Mouse (Mus musculus) B cell, adult 2 months (primary cell): Measurements from ENCODE around the gene Smg6.
"Not testable (repeated sequence)": the region's sequence is repeated elsewhere in the genome, so short reads cannot be mapped to it uniquely, and the experiment has no call there.

Experiments used
- DNase-seq, 2 experiments: peaks; one replicate each; pipeline ENCODE4 v3.0.0; 2022

Gene Smg6

GRCm38 (mm10) chr11:75169405-75170080 lies 243.9 kb downstream of the Smg6 start, which contains the start of gene Hic1:
Hic1 (minus strand) TSS chr11:75169519.
- DNase-seq, result peak in 1 of 2 experiments; percentile 24

GRCm38 (mm10) chr11:75170136-75170751 lies 244.6 kb downstream of the Smg6 start:
- peak; percentile 93 for DNase-seq

- DNase-seq, result peak; percentile 20 to 26
Observed at GRCm38 (mm10) chr11:75171186-75171865, 245.7 kb downstream of the Smg6 start.

- peak; percentile 50 to 57 for DNase-seq
Observed at GRCm38 (mm10) chr11:75172151-75173094, 246.8 kb downstream of the Smg6 start.

- DNase-seq, result peak; percentile 99 to 100
Observed at GRCm38 (mm10) chr11:75173095-75173798, 247.6 kb downstream of the Smg6 start.

- no peak for DNase-seq
Observed at GRCm38 (mm10) chr11:75173799-75174165, 248.2 kb downstream of the Smg6 start.

- DNase-seq, result not testable (repeated sequence)
Observed at GRCm38 (mm10) chr11:75174574-75174973, 249.0 kb downstream of the Smg6 start.

- no peak for DNase-seq
Observed at GRCm38 (mm10) chr11:75178011-75178410, 252.4 kb downstream of the Smg6 start.

GRCm38 (mm10) chr11:75178672-75179208 lies 253.1 kb downstream of the Smg6 start, which contains the start of gene Ovca2:
Ovca2 (minus strand) TSS chr11:75178835.
- peak; percentile 95 for DNase-seq

GRCm38 (mm10) chr11:75183917-75184570 lies 258.4 kb downstream of the Smg6 start:
- no peak for DNase-seq

- DNase-seq, result no peak
Observed at GRCm38 (mm10) chr11:75184573-75184972, 258.9 kb downstream of the Smg6 start.

- peak; percentile 64 to 75 for DNase-seq
Observed at GRCm38 (mm10) chr11:75184986-75185385, 259.4 kb downstream of the Smg6 start.

- peak in 1 of 2 experiments; percentile 14 for DNase-seq
Observed at GRCm38 (mm10) chr11:75189713-75190370, 264.2 kb downstream of the Smg6 start.

- DNase-seq, result peak; percentile 86 to 87
Observed at GRCm38 (mm10) chr11:75190371-75190724, 264.7 kb downstream of the Smg6 start.

- no peak for DNase-seq
Observed at GRCm38 (mm10) chr11:75190905-75191441, 265.4 kb downstream of the Smg6 start, which contains the start of gene Dph1. Dph1 (minus strand) TSS chr11:75191241.

GRCm38 (mm10) chr11:75191841-75192240 lies 266.2 kb downstream of the Smg6 start:
- DNase-seq, result no peak

- DNase-seq, result peak; percentile 78 to 83
Observed at GRCm38 (mm10) chr11:75192336-75193214, 267.0 kb downstream of the Smg6 start.

- DNase-seq, result peak; percentile 56 to 59
Observed at GRCm38 (mm10) chr11:75193256-75194071, 267.8 kb downstream of the Smg6 start, which contains the start of gene Rtn4rl1. Rtn4rl1 (plus strand) TSS chr11:75193783.
